In genomic region chr9:99636776-99637175, GRCm38 (mm10) we compare ENCODE assay signal across 17 mouse cellular contexts. TPM values are rescaled to one million over a fixed set of nuclear protein-coding genes. Genes with fewer than 3 reads are reported as not detected.
DNase-seq lines count a peak whose midpoint lies in the region; ATAC-seq and TF ChIP-seq lines count a peak whose summit lies in the region.
"Had no signal": no experiment of that assay in that cellular context is flagged by ENCODE, and none has a peak within 500 bp of the region (broad histone marks: within the 10 kb centered on the region; RNA-seq: fewer than 3 reads in every experiment).

No protein-coding gene starts in this region.

- no peak overlapping the region for H3K9ac ChIP-seq in forebrain, embryonic 15.5 days (replicated peaks)
- no peak overlapping the region for H3K9ac ChIP-seq in midbrain, embryonic 14.5 days (replicated peaks; ENCODE audit: low read length)
- H3K9ac ChIP-seq: limb, embryonic 12.5 days had no signal

- H3ac ChIP-seq in C2C12 (ENCODE audit: control insufficient read depth, insufficient read length, low read depth): no peak overlapping the region

- peaks cover 8% of the 10 kb centered on the region for H3K4me1 ChIP-seq in forebrain, embryonic 15.5 days
- peaks cover 9% of the 10 kb centered on the region for H3K4me1 ChIP-seq in midbrain, embryonic 14.5 days (ENCODE audit: control insufficient read depth, insufficient read depth, low read length)
- peaks cover 16% of the 10 kb centered on the region for H3K4me1 ChIP-seq in heart, embryonic 10.5 days

- peaks cover 54% of the 10 kb centered on the region for H3K36me3 ChIP-seq in C2C12 (ENCODE audit: control insufficient read depth, insufficient read depth)
- H3K36me3 ChIP-seq in forebrain, embryonic 15.5 days: peaks cover 25% of the 10 kb centered on the region
- peaks cover 10% of the 10 kb centered on the region; the same call in 1 of the 2 replicates for H3K36me3 ChIP-seq in midbrain, embryonic 14.5 days (ENCODE audit: control insufficient read depth, insufficient read depth, low read length)
- peaks cover 80% of the 10 kb centered on the region for H3K36me3 ChIP-seq in heart, embryonic 10.5 days

- H3K4me2 ChIP-seq in forebrain, embryonic 15.5 days (replicated peaks): no peak overlapping the region
- H3K4me2 ChIP-seq in midbrain, embryonic 14.5 days (ENCODE audit: low read length): no peak overlapping the region
- H3K4me2 ChIP-seq: limb, embryonic 12.5 days had no signal

- no peaks in the 10 kb centered on the region for H3K27me3 ChIP-seq in C2C12 (ENCODE audit: control insufficient read depth, insufficient read depth, insufficient read length)
- no peaks in the 10 kb centered on the region for H3K27me3 ChIP-seq in forebrain, embryonic 15.5 days
- no peaks in the 10 kb centered on the region for H3K27me3 ChIP-seq in midbrain, embryonic 14.5 days (ENCODE audit: control insufficient read depth, insufficient read depth, low read length)
- no peaks in the 10 kb centered on the region for H3K27me3 ChIP-seq in heart, embryonic 10.5 days (ENCODE audit: insufficient read depth, poor library complexity, severe bottlenecking)
- H3K27me3 ChIP-seq: limb, embryonic 12.5 days had no signal

- peak; percentile 13 for DNase-seq in embryo, embryonic 10 days (ENCODE audit: low spot score)
- DNase-seq in embryo, embryonic 11 days: no peak
- peak; percentile 77 for DNase-seq in midbrain, embryonic 14.5 days
- no peak for DNase-seq in heart, embryonic 10.5 days (ENCODE audit: low spot score)
- DNase-seq in left cerebral cortex, adult 8-10 months (ENCODE audit: low spot score in 2 of 2): no peak
- no peak for DNase-seq in left cerebral cortex, postnatal 14 days (ENCODE audit: low spot score in 2 of 2)
- DNase-seq: adrenal gland, postnatal 25 days; cerebellum, postnatal 36 days; kidney, adult 11 months; kidney, postnatal 25 days; layer of hippocampus, postnatal 36 days; lung, adult 2 months had no signal

- H3K79me3 ChIP-seq in C2C12 (ENCODE audit: low read depth): peaks cover 28% of the 10 kb centered on the region

- ATAC-seq in forebrain, embryonic 15.5 days (replicated peaks): peak; percentile 74
- no peak; the same call in 1 of the 2 replicates for ATAC-seq in midbrain, embryonic 14.5 days (ENCODE audit: low FRiP score, low TSS enrichment)

- no peaks in the 10 kb centered on the region for H3K9me3 ChIP-seq in forebrain, embryonic 15.5 days
- H3K9me3 ChIP-seq in midbrain, embryonic 14.5 days (ENCODE audit: control insufficient read depth, low read length): no peaks in the 10 kb centered on the region
- no peaks in the 10 kb centered on the region for H3K9me3 ChIP-seq in heart, embryonic 10.5 days
- H3K9me3 ChIP-seq: limb, embryonic 12.5 days had no signal

- intact Hi-C loops in left cerebral cortex, postnatal 14 days (cut with DNase I): no loop called here

- 65% methylated on average over 1 of the region's 1 CpGs for WGBS in forebrain, embryonic 15.5 days
- 90% methylated on average over 1 of the region's 1 CpGs for WGBS in midbrain, embryonic 14.5 days
- WGBS in heart, embryonic 10.5 days: 87% methylated on average over 1 of the region's 1 CpGs

- H3K79me2 ChIP-seq in C2C12 (ENCODE audit: control insufficient read depth, insufficient read depth): peaks cover 47% of the 10 kb centered on the region

- no peak overlapping the region for H3K4me3 ChIP-seq in C2C12 (ENCODE audit: insufficient read depth, poor library complexity, severe bottlenecking)
- no peak overlapping the region for H3K4me3 ChIP-seq in forebrain, embryonic 15.5 days
- H3K4me3 ChIP-seq in midbrain, embryonic 14.5 days (replicated peaks; ENCODE audit: low read depth, low read length): no peak overlapping the region
- no peak overlapping the region for H3K4me3 ChIP-seq in heart, embryonic 10.5 days
- H3K4me3 ChIP-seq: limb, embryonic 12.5 days had no signal

- no peak for TF ChIP-seq CTCF in C2C12 (IDR thresholded peaks at IDR 0.05; ENCODE audit: control insufficient read depth, insufficient read depth, insufficient read length)

- no peak overlapping the region for H3K27ac ChIP-seq in forebrain, embryonic 15.5 days (replicated peaks)
- no peak overlapping the region for H3K27ac ChIP-seq in midbrain, embryonic 14.5 days (replicated peaks; ENCODE audit: low read depth, low read length)
- no peak overlapping the region for H3K27ac ChIP-seq in heart, embryonic 10.5 days
- H3K27ac ChIP-seq: limb, embryonic 12.5 days had no signal

TF ChIP-seq in C2C12, 6 proteins besides CTCF, POLR2A, EP300 and RAD21:
- TF ChIP-seq USF1 (IDR thresholded peaks at IDR 0.05; ENCODE audit: low read depth) (peak; percentile 74), MYOG (IDR thresholded peaks at IDR 0.05; ENCODE audit: control insufficient read depth, extremely low read depth, insufficient read length) (no peak), FOSL1 (IDR thresholded peaks at IDR 0.05; ENCODE audit: insufficient read depth, low read length, poor library complexity, severe bottlenecking) (no peak), CEBPB (IDR thresholded peaks at IDR 0.05; ENCODE audit: low read depth) (no peak), MAX (IDR thresholded peaks at IDR 0.05) (no peak), MYOD1 (IDR thresholded peaks at IDR 0.05; ENCODE audit: control insufficient read depth, insufficient read length, low read depth) (no peak)

RNA-seq across cellular contexts. Expression of gene Dzip1l, which starts 7.5 kb away (rescaled TPM):
- 22.1 TPM for polyA plus RNA-seq in C2C12 (2012; fragmentation: generic; extraction: Trizol)
- polyA plus RNA-seq in forebrain, embryonic 15.5 days (2015; fragmentation: Nextera tagmentation; extraction: Ambion mirVana): 13.3 TPM in 2 replicates
- polyA plus RNA-seq in midbrain, embryonic 14.5 days (2014; fragmentation: Nextera tagmentation; extraction: Ambion mirVana): 4.8 and 7.9 TPM in 2 replicates
- 24.0 and 26.5 TPM in 2 replicates for polyA plus RNA-seq in heart, embryonic 10.5 days (2016; fragmentation: Nextera tagmentation; extraction: Ambion mirVana)
- total RNA-seq in left cerebral cortex, adult 8-10 months (2022): 10 to 100 TPM; 24.2 to 26.2 (median 25.5) TPM
- total RNA-seq in left cerebral cortex, postnatal 14 days (2021): 10 to 100 TPM; 23.8 to 32.3 TPM

RNA-seq across cellular contexts. Expression of gene A4gnt, which starts 24.5 kb away (rescaled TPM):
- not detected for polyA plus RNA-seq in C2C12 (2012; fragmentation: generic; extraction: Trizol)
- not detected in 2 replicates for polyA plus RNA-seq in forebrain, embryonic 15.5 days (2015; fragmentation: Nextera tagmentation; extraction: Ambion mirVana)
- not detected in 2 replicates for polyA plus RNA-seq in midbrain, embryonic 14.5 days (2014; fragmentation: Nextera tagmentation; extraction: Ambion mirVana)
- polyA plus RNA-seq in heart, embryonic 10.5 days (2016; fragmentation: Nextera tagmentation; extraction: Ambion mirVana): not detected in 2 replicates
- total RNA-seq in left cerebral cortex, adult 8-10 months (2022): under 1 TPM in 3 of 4 experiments, not detected in 1; 0.13 to 0.23 (median 0.18) TPM
- not detected for total RNA-seq in left cerebral cortex, postnatal 14 days (2021)
- total RNA-seq: adrenal gland, postnatal 25 days; heart, postnatal 25 days had no signal
- polyA plus RNA-seq: limb, embryonic 12.5 days; lung, adult 2 months; testis, adult 2 months had no signal

Comparison
In these comparisons a context has a peak if more than half of its experiments do, and no peak if none do; other contexts are left out.
1. DNase-seq: peak in embryo, embryonic 10 days (single experiment) and midbrain, embryonic 14.5 days (single experiment); none in embryo, embryonic 11 days (single experiment), heart, embryonic 10.5 days (single experiment), left cerebral cortex, adult 8-10 months (0 of 2) and left cerebral cortex, postnatal 14 days (0 of 2).